In genomic region chr17:75110252-75111205, GRCm38 (mm10) we compare ENCODE assay signal across 10 mouse cellular contexts.
DNase-seq lines count a peak whose midpoint lies in the region; ATAC-seq and TF ChIP-seq lines count a peak whose summit lies in the region.
"Had no signal": no experiment of that assay in that cellular context is flagged by ENCODE, and none has a peak within 500 bp of the region (broad histone marks: within the 10 kb centered on the region; RNA-seq: fewer than 3 reads in every experiment).

No protein-coding gene starts in this region.

- 80% methylated on average over 16 of the region's 16 CpGs for WGBS in heart, adult 2 months
- WGBS in heart, embryonic 12.5 days, result 84% methylated on average over 16 of the region's 16 CpGs
- WGBS in lung, postnatal 0 days, result 74% methylated on average over 16 of the region's 16 CpGs

- no peak for TF ChIP-seq EP300 in heart, adult 2 months (IDR thresholded peaks at IDR 0.05; ENCODE audit: insufficient read depth, low read depth, low read length)
- peak; percentile 52 for TF ChIP-seq EP300 in lung, postnatal 0 days (IDR thresholded peaks at IDR 0.05)

- peak in 1 of 2 experiments; percentile 36 for DNase-seq in heart, adult 2 months
- peak; percentile 84 for DNase-seq in Muller cell, postnatal 12 days (ENCODE audit: inconsistent ontology term)
- DNase-seq in gastrocnemius, postnatal 25 days, result peak; percentile 20
- DNase-seq in lung, postnatal 0 days (ENCODE audit: low spot score), result peak; percentile 77
- DNase-seq in right cerebral cortex, postnatal 10 days (ENCODE audit: low spot score in 2 of 2), result no peak
- DNase-seq in spleen, postnatal 4 days (ENCODE audit: low spot score in 2 of 2), result no peak
- DNase-seq in layer of hippocampus, adult 11-12 months (ENCODE audit: low spot score), result no peak

- no peak overlapping the region for H3K9ac ChIP-seq in heart, adult 2 months (ENCODE audit: low read depth, low read length)
- no peak overlapping the region for H3K9ac ChIP-seq in heart, embryonic 12.5 days
- no peak overlapping the region for H3K9ac ChIP-seq in lung, postnatal 0 days (replicated peaks; ENCODE audit: low read depth)
- H3K9ac ChIP-seq: forebrain, embryonic 15.5 days; liver, embryonic 14.5 days had no signal

- no peak for ATAC-seq in heart, embryonic 12.5 days (ENCODE audit: insufficient number of reproducible peaks, low FRiP score)
- peak; percentile 81 for ATAC-seq in lung, postnatal 0 days
- ATAC-seq: forebrain, embryonic 15.5 days had no signal

- H3K27ac ChIP-seq in heart, adult 2 months, result peak overlapping the region; percentile 20; the same call in 1 of the 2 replicates
- H3K27ac ChIP-seq in heart, embryonic 12.5 days (ENCODE audit: poor library complexity, severe bottlenecking), result no peak overlapping the region
- no peak overlapping the region; the same call in 1 of the 2 replicates for H3K27ac ChIP-seq in lung, postnatal 0 days (ENCODE audit: low read length)
- H3K27ac ChIP-seq: forebrain, embryonic 15.5 days; liver, embryonic 14.5 days had no signal

- H3K36me3 ChIP-seq in heart, adult 2 months (ENCODE audit: control insufficient read depth, insufficient read depth, low read length), result no peaks in the 10 kb centered on the region
- no peaks in the 10 kb centered on the region for H3K36me3 ChIP-seq in heart, embryonic 12.5 days
- H3K36me3 ChIP-seq in lung, postnatal 0 days (ENCODE audit: insufficient read depth, low read length), result no peaks in the 10 kb centered on the region
- H3K36me3 ChIP-seq: forebrain, embryonic 15.5 days had no signal

- no peak for TF ChIP-seq POLR2A in heart, adult 2 months (IDR thresholded peaks at IDR 0.05; ENCODE audit: insufficient read depth, low read depth, low read length)

- no peaks in the 10 kb centered on the region for H3K9me3 ChIP-seq in heart, embryonic 12.5 days (replicated peaks)
- H3K9me3 ChIP-seq in lung, postnatal 0 days (ENCODE audit: low read length), result no peaks in the 10 kb centered on the region
- H3K9me3 ChIP-seq: forebrain, embryonic 15.5 days had no signal

- H3K4me1 ChIP-seq in heart, adult 2 months (ENCODE audit: control insufficient read depth, insufficient read depth, low read length), result peaks cover 2% of the 10 kb centered on the region; the same call in 1 of the 2 replicates
- H3K4me1 ChIP-seq in heart, embryonic 12.5 days (replicated peaks), result peaks cover 17% of the 10 kb centered on the region; the same call in 1 of the 2 replicates
- H3K4me1 ChIP-seq in lung, postnatal 0 days (ENCODE audit: insufficient read depth, low read depth, low read length), result no peaks in the 10 kb centered on the region

- H3K27me3 ChIP-seq in heart, adult 2 months (ENCODE audit: control insufficient read depth, insufficient read depth, low read length), result no peaks in the 10 kb centered on the region
- no peaks in the 10 kb centered on the region for H3K27me3 ChIP-seq in heart, embryonic 12.5 days (replicated peaks)
- no peaks in the 10 kb centered on the region for H3K27me3 ChIP-seq in lung, postnatal 0 days (replicated peaks; ENCODE audit: insufficient read depth, low read length)
- H3K27me3 ChIP-seq: forebrain, embryonic 15.5 days had no signal

- no peak overlapping the region for H3K4me3 ChIP-seq in heart, adult 2 months
- H3K4me3 ChIP-seq in heart, embryonic 12.5 days, result no peak overlapping the region
- no peak overlapping the region for H3K4me3 ChIP-seq in lung, postnatal 0 days (ENCODE audit: low read depth, low read length)
- H3K4me3 ChIP-seq: forebrain, embryonic 15.5 days had no signal

- H3K79me2 ChIP-seq in heart, adult 2 months (replicated peaks; ENCODE audit: control insufficient read depth, insufficient read depth, low read length), result no peaks in the 10 kb centered on the region

- no peak overlapping the region for H3K4me2 ChIP-seq in heart, embryonic 12.5 days
- H3K4me2 ChIP-seq in lung, postnatal 0 days (replicated peaks; ENCODE audit: low read depth, low read length), result no peak overlapping the region
- H3K4me2 ChIP-seq: forebrain, embryonic 15.5 days had no signal

- intact Hi-C loops in heart, adult 2 months (cut with DNase I), result no loop called here

- TF ChIP-seq CTCF in heart, adult 2 months (IDR thresholded peaks at IDR 0.05), result no peak
- TF ChIP-seq CTCF in lung, postnatal 0 days (IDR thresholded peaks at IDR 0.05), result no peak

Comparison
In these comparisons a context has a peak if more than half of its experiments do, and no peak if none do; other contexts are left out.
1. DNase-seq: peak in Muller cell, postnatal 12 days (single experiment), gastrocnemius, postnatal 25 days (single experiment) and lung, postnatal 0 days (single experiment); none in right cerebral cortex, postnatal 10 days (0 of 2), spleen, postnatal 4 days (0 of 2) and layer of hippocampus, adult 11-12 months (single experiment).